Mouse (Mus musculus) embryo, embryonic 11 days (tissue): Measurements from ENCODE around the gene Klk13.
"Not testable (repeated sequence)": the region's sequence is repeated elsewhere in the genome, so short reads cannot be mapped to it uniquely, and the experiment has no call there.

Experiments used
- DNase-seq: peaks from one replicate; pipeline ENCODE4 v3.0.0-alpha.2; 2015

Gene Klk13

GRCm38 (mm10) chr7:43712267-43712666 is at the start of gene Klk13:
Gene Klk13, plus strand, starts transcription at chr7:43712567.
- no peak for DNase-seq

- no peak for DNase-seq
Observed at GRCm38 (mm10) chr7:43662804-43663203, 49.6 kb upstream of the Klk13 start.

- not testable (repeated sequence) for DNase-seq
Observed at GRCm38 (mm10) chr7:43667221-43667620, 45.1 kb upstream of the Klk13 start.

GRCm38 (mm10) chr7:43668582-43668981 is 43.8 kb upstream of the Klk13 start:
- DNase-seq, result peak; percentile 45

GRCm38 (mm10) chr7:43671064-43671808 is 41.1 kb upstream of the Klk13 start:
- DNase-seq, result no peak

- DNase-seq, result peak; percentile 93
Observed at GRCm38 (mm10) chr7:43671809-43672580, 40.4 kb upstream of the Klk13 start, which contains the start of gene Ctu1. Gene Ctu1, plus strand, starts transcription at chr7:43672016.

GRCm38 (mm10) chr7:43672581-43673260 is 39.6 kb upstream of the Klk13 start:
- peak; percentile 19 for DNase-seq

GRCm38 (mm10) chr7:43675091-43675490 is 37.3 kb upstream of the Klk13 start:
- DNase-seq, result no peak

GRCm38 (mm10) chr7:43678517-43678916 is 33.9 kb upstream of the Klk13 start:
- DNase-seq, result peak; percentile 30

GRCm38 (mm10) chr7:43680960-43681359 is 31.4 kb upstream of the Klk13 start:
- DNase-seq, result peak; percentile 72

GRCm38 (mm10) chr7:43682511-43682910 is 29.9 kb upstream of the Klk13 start:
- DNase-seq, result peak; percentile 12

GRCm38 (mm10) chr7:43685088-43685487 is 27.3 kb upstream of the Klk13 start:
- DNase-seq, result no peak

GRCm38 (mm10) chr7:43690118-43690517 is 22.2 kb upstream of the Klk13 start, which contains the start of gene Klk14:
Gene Klk14, plus strand, starts transcription at chr7:43690418.
- no peak for DNase-seq

GRCm38 (mm10) chr7:43710031-43710430 is 2.3 kb upstream of the Klk13 start:
- DNase-seq, result no peak

- DNase-seq, result peak; percentile 11
Observed at GRCm38 (mm10) chr7:43712917-43713316, 550 bp downstream of the Klk13 start.

- peak; percentile 11 for DNase-seq
Observed at GRCm38 (mm10) chr7:43713741-43714351, 1.5 kb downstream of the Klk13 start.

GRCm38 (mm10) chr7:43747788-43748187 is 35.4 kb downstream of the Klk13 start:
- DNase-seq, result no peak

GRCm38 (mm10) chr7:43752806-43753205 is 40.4 kb downstream of the Klk13 start:
- DNase-seq, result no peak

GRCm38 (mm10) chr7:43766484-43766883 is 54.1 kb downstream of the Klk13 start:
- no peak for DNase-seq

- DNase-seq, result no peak
Observed at GRCm38 (mm10) chr7:43768597-43768996, 56.2 kb downstream of the Klk13 start, which contains the start of gene Klk12. Gene Klk12, plus strand, starts transcription at chr7:43768897.

GRCm38 (mm10) chr7:43769636-43770035 is 57.3 kb downstream of the Klk13 start:
- no peak for DNase-seq

- no peak for DNase-seq
Observed at GRCm38 (mm10) chr7:43770701-43771100, 58.3 kb downstream of the Klk13 start.

GRCm38 (mm10) chr7:43771916-43772315 is 59.5 kb downstream of the Klk13 start:
- no peak for DNase-seq
